Mouse (Mus musculus): ENCODE data around the gene Ifna15. TPM values are rescaled to one million over a fixed set of nuclear protein-coding genes. Genes with fewer than 3 reads are reported as not detected.

The Ifna15 gene
- polyA plus RNA-seq, 1 experiment = not detected

DNA sequence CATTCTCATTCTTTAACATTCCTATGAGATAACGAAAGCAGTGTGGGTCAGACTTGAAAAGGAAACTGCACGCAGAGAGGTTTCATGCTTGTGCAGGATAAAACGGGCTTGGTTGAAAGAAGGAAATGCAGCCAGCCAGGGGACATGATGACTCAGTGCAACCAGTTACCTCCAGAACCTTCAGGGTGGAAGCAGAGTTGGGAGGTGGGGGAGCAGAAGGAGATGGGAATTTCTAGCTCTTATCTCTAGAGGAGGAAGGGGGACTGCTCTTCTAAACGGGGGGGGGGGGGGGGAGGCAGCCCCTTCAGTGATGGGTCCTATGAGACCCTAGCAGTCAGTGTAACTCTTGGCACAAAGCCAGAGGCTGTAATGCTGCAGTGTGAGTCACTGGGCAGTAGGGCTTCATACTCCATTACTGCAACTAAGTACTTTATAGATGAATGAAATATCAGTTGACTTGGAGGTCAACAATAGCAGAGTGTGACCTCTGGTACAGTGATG, 42.3 kb downstream of the Ifna15 start:
- Histone ChIP-seq H3K4me3 (ENCODE audit: insufficient read depth, low read length) (no peak overlapping the region), H3K27ac (ENCODE audit: insufficient read depth, low read length) (peak overlapping the region; percentile 35), H3K4me1 (ENCODE audit: control insufficient read depth, insufficient read depth, low read length) (peaks cover 3% of the 10 kb centered on the region)
- no peak for TF ChIP-seq POLR2A (IDR thresholded peaks at IDR 0.05; ENCODE audit: low read depth, low read length)
- TF ChIP-seq CTCF (IDR thresholded peaks at IDR 0.05; ENCODE audit: borderline replicate concordance, insufficient read depth, low read length) = no peak

DNA sequence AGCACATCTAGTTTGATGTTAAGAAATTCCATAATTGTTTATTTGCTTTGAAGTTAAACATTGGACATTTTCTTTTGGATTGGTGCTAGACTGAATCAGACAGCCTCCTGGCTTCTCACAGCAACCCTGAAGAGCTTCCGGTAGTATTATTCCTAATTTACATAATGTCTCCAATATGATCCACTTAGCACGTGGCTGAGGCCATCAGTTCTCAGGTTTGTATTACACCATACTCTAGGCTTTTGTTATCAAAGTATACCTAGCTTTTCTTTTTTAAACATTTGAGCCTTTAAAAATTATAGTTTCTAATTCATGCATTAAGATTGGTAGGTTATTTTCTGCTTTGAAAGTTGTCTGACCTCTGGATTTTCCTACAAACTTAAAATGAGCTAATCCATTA, 42.8 kb downstream of the Ifna15 start:
- TF ChIP-seq CTCF (IDR thresholded peaks at IDR 0.05; ENCODE audit: borderline replicate concordance, insufficient read depth, low read length) (no peak), POLR2A (IDR thresholded peaks at IDR 0.05; ENCODE audit: low read depth, low read length) (no peak)
- H3K27ac ChIP-seq (ENCODE audit: insufficient read depth, low read length) = peak overlapping the region; percentile 48; the same call in 1 of the 2 replicates
- no peak overlapping the region for H3K4me3 ChIP-seq (ENCODE audit: insufficient read depth, low read length)
- H3K4me1 ChIP-seq (ENCODE audit: control insufficient read depth, insufficient read depth, low read length) = peaks cover 3% of the 10 kb centered on the region

DNA sequence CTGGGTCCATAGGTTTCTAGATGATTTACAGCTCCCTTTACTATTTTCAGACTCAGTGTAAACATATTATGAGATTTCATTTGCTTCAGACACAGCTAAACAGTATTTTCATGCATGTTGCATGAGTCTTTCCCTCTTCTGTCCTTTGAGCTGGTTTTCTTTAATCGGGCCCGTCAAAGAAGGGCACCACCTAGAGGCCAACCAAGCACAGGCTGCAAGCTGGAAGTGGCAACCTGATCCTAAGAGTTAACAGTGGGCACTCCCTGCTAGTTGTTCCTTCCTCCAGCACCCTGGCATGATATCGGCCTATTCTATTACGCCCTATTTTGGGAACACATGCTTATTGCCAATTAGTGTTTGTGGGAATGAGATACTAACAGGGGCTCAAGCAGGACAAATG, 43.6 kb downstream of the Ifna15 start:
- no peak overlapping the region for H3K27ac ChIP-seq (ENCODE audit: insufficient read depth, low read length)
- TF ChIP-seq POLR2A (IDR thresholded peaks at IDR 0.05; ENCODE audit: low read depth, low read length) = no peak
- TF ChIP-seq CTCF (IDR thresholded peaks at IDR 0.05; ENCODE audit: borderline replicate concordance, insufficient read depth, low read length) = peak; percentile 56; the same call in 1 of the 2 replicates
- H3K4me1 ChIP-seq (ENCODE audit: control insufficient read depth, insufficient read depth, low read length) = peaks cover 3% of the 10 kb centered on the region
- H3K4me3 ChIP-seq (ENCODE audit: insufficient read depth, low read length) = no peak overlapping the region

- H3K27ac ChIP-seq (ENCODE audit: insufficient read depth, low read length) = no peak overlapping the region
- no peak for TF ChIP-seq POLR2A (IDR thresholded peaks at IDR 0.05; ENCODE audit: low read depth, low read length)
- peaks cover 3% of the 10 kb centered on the region for H3K4me1 ChIP-seq (ENCODE audit: control insufficient read depth, insufficient read depth, low read length)
- H3K4me3 ChIP-seq (ENCODE audit: insufficient read depth, low read length) = no peak overlapping the region
Measured at GRCm38 (mm10) chr4:88513743-88514142, 44.3 kb downstream of the Ifna15 start.

Other genes with a start within 250 kb of the Ifna15 start
- 26.8 and 38.7 TPM in 2 replicates for gene Hacd4, start 119.3 kb downstream of the Ifna15 start, polyA plus RNA-seq (2011; ENCODE audit: insufficient read length, low read depth, missing spikeins)
- not detected in 2 replicates for gene Ifnb1, start 35.5 kb downstream of the Ifna15 start, polyA plus RNA-seq (2011; ENCODE audit: insufficient read length, low read depth, missing spikeins)
- gene Ifna14, start 13.6 kb upstream of the Ifna15 start, polyA plus RNA-seq (2011; ENCODE audit: insufficient read length, low read depth, missing spikeins) = not detected in 2 replicates
- gene Ifna9, start 34.1 kb upstream of the Ifna15 start, polyA plus RNA-seq (2011; ENCODE audit: insufficient read length, low read depth, missing spikeins) = not detected in 2 replicates
- not detected in 2 replicates for gene Ifna12, start 45.1 kb upstream of the Ifna15 start, polyA plus RNA-seq (2011; ENCODE audit: insufficient read length, low read depth, missing spikeins)
- not detected in 2 replicates for gene C87499, start 76.2 kb upstream of the Ifna15 start, polyA plus RNA-seq (2011; ENCODE audit: insufficient read length, low read depth, missing spikeins)
- not detected in 2 replicates for gene Ifna13, start 86.2 kb upstream of the Ifna15 start, polyA plus RNA-seq (2011; ENCODE audit: insufficient read length, low read depth, missing spikeins)
- gene Ifna16, start 118.7 kb upstream of the Ifna15 start, polyA plus RNA-seq (2011; ENCODE audit: insufficient read length, low read depth, missing spikeins) = not detected in 2 replicates
- gene Ifna2, start 125.7 kb upstream of the Ifna15 start, polyA plus RNA-seq (2011; ENCODE audit: insufficient read length, low read depth, missing spikeins) = not detected in 2 replicates
- gene Ifnab, start 133.1 kb upstream of the Ifna15 start, polyA plus RNA-seq (2011; ENCODE audit: insufficient read length, low read depth, missing spikeins) = not detected in 2 replicates
- not detected in 2 replicates for gene Gm26566, start 163.6 kb upstream of the Ifna15 start, polyA plus RNA-seq (2011; ENCODE audit: insufficient read length, low read depth, missing spikeins)
- gene Klhl9, start 164.2 kb upstream of the Ifna15 start, polyA plus RNA-seq (2011; ENCODE audit: insufficient read length, low read depth, missing spikeins) = 103 and 123 TPM in 2 replicates
- not detected in 2 replicates for gene Gm13271, start 196.6 kb upstream of the Ifna15 start, polyA plus RNA-seq (2011; ENCODE audit: insufficient read length, low read depth, missing spikeins)
- gene Gm13283, start 201.9 kb upstream of the Ifna15 start, polyA plus RNA-seq (2011; ENCODE audit: insufficient read length, low read depth, missing spikeins) = not detected in 2 replicates
- 0.70 TPM in 1 of 2 replicates, not detected in the other for gene Gm13290, start 215.6 kb upstream of the Ifna15 start, polyA plus RNA-seq (2011; ENCODE audit: insufficient read length, low read depth, missing spikeins)
- gene Gm13289, start 218.7 kb upstream of the Ifna15 start, polyA plus RNA-seq (2011; ENCODE audit: insufficient read length, low read depth, missing spikeins) = not detected in 2 replicates
- gene Gm13272, start 221.6 kb upstream of the Ifna15 start, polyA plus RNA-seq (2011; ENCODE audit: insufficient read length, low read depth, missing spikeins) = not detected in 2 replicates
- gene Ifnz, start 223.9 kb upstream of the Ifna15 start, polyA plus RNA-seq (2011; ENCODE audit: insufficient read length, low read depth, missing spikeins) = 0.37 and 0.44 TPM in 2 replicates
- gene Gm13276, start 227.5 kb upstream of the Ifna15 start, polyA plus RNA-seq (2011; ENCODE audit: insufficient read length, low read depth, missing spikeins) = not detected in 2 replicates
- not detected in 2 replicates for gene Gm13277, start 230.4 kb upstream of the Ifna15 start, polyA plus RNA-seq (2011; ENCODE audit: insufficient read length, low read depth, missing spikeins)
- gene Gm13278, start 233.3 kb upstream of the Ifna15 start, polyA plus RNA-seq (2011; ENCODE audit: insufficient read length, low read depth, missing spikeins) = not detected in 2 replicates
- not detected in 2 replicates for gene Gm13275, start 236.2 kb upstream of the Ifna15 start, polyA plus RNA-seq (2011; ENCODE audit: insufficient read length, low read depth, missing spikeins)
- gene Gm13279, start 239.2 kb upstream of the Ifna15 start, polyA plus RNA-seq (2011; ENCODE audit: insufficient read length, low read depth, missing spikeins) = not detected in 2 replicates
- 0.44 and 2.3 TPM in 2 replicates for gene Gm13285, start 241.4 kb upstream of the Ifna15 start, polyA plus RNA-seq (2011; ENCODE audit: insufficient read length, low read depth, missing spikeins)
- 1.1 TPM in 1 of 2 replicates, not detected in the other for gene Gm13287, start 245.0 kb upstream of the Ifna15 start, polyA plus RNA-seq (2011; ENCODE audit: insufficient read length, low read depth, missing spikeins)
- 0.23 TPM in 1 of 2 replicates, not detected in the other for gene Gm13288, start 247.3 kb upstream of the Ifna15 start, polyA plus RNA-seq (2011; ENCODE audit: insufficient read length, low read depth, missing spikeins)